Mouse (Mus musculus) E14TG2a.4 (cell line): ENCODE results near the gene Gbe1.

ENCODE experiments used
- H3K27me3 ChIP-seq: 2 replicates; pipeline ENCODE4 v1.6.1; 2014; ENCODE audit warnings: low read length, control low read depth; ENCODE audit not compliant: insufficient read depth
- H3K36me3 ChIP-seq: 2 replicates; pipeline ENCODE4 v1.6.1; 2014; ENCODE audit warnings: low read length, control low read depth; ENCODE audit not compliant: insufficient read depth
- H3K4me1 ChIP-seq: replicated peaks from 2 replicates; pipeline ENCODE4 v1.6.1; 2014; ENCODE audit warnings: low read depth, low read length, control low read depth
- H3K4me3 ChIP-seq: replicated peaks from 2 replicates; pipeline ENCODE4 v1.5.1; 2014; ENCODE audit warnings: mild to moderate bottlenecking, low read length
- H3K9me3 ChIP-seq: 2 replicates; pipeline ENCODE4 v1.6.1; 2014; ENCODE audit warnings: low read length, control low read depth
- CTCF ChIP-seq: conservative IDR thresholded peaks from 2 replicates; pipeline ENCODE4 v1.5.1; 2014; ENCODE audit warnings: low read length
- NANOG ChIP-seq: IDR thresholded peaks from 2 replicates; pipeline ENCODE4 v1.6.1; 2014; ENCODE audit warnings: borderline replicate concordance, low read length, mixed read lengths
- POU5F1 ChIP-seq: IDR thresholded peaks from 2 replicates; pipeline ENCODE4 v1.6.1; 2014; ENCODE audit warnings: low read length, borderline replicate concordance

The Gbe1 gene

GRCm38 (mm10) chr16:70523566-70523965 is 209.8 kb downstream of the Gbe1 start:
- no peaks in the 10 kb centered on the region for H3K9me3 ChIP-seq
- H3K27me3 ChIP-seq = no peaks in the 10 kb centered on the region
- TF ChIP-seq CTCF = no peak
- TF ChIP-seq POU5F1 = no peak
- TF ChIP-seq NANOG = no peak
- no peak overlapping the region for H3K4me3 ChIP-seq
- H3K4me1 ChIP-seq = no peaks in the 10 kb centered on the region
- H3K36me3 ChIP-seq = no peaks in the 10 kb centered on the region

GRCm38 (mm10) chr16:70524273-70524672 is 210.5 kb downstream of the Gbe1 start:
- no peaks in the 10 kb centered on the region for H3K36me3 ChIP-seq
- no peak overlapping the region for H3K4me3 ChIP-seq
- H3K4me1 ChIP-seq = no peaks in the 10 kb centered on the region
- TF ChIP-seq CTCF (no peak), NANOG (no peak), POU5F1 (no peak)
- H3K9me3 ChIP-seq = no peaks in the 10 kb centered on the region
- no peaks in the 10 kb centered on the region for H3K27me3 ChIP-seq

- H3K27me3 ChIP-seq = no peaks in the 10 kb centered on the region
Observed at GRCm38 (mm10) chr16:70527224-70527623, 213.5 kb downstream of the Gbe1 start.

GRCm38 (mm10) chr16:70535224-70535623 is 221.5 kb downstream of the Gbe1 start:
- H3K36me3 ChIP-seq = no peaks in the 10 kb centered on the region
- H3K4me1 ChIP-seq = no peaks in the 10 kb centered on the region
- no peak for TF ChIP-seq NANOG
- no peak for TF ChIP-seq CTCF
- TF ChIP-seq POU5F1 = no peak
- H3K9me3 ChIP-seq = no peaks in the 10 kb centered on the region
- no peak overlapping the region for H3K4me3 ChIP-seq
- H3K27me3 ChIP-seq = no peaks in the 10 kb centered on the region

More at GRCm38 (mm10) chr16:70527224-70527623, 213.5 kb downstream of the Gbe1 start:
- Histone ChIP-seq H3K4me1 (no peaks in the 10 kb centered on the region), H3K36me3 (no peaks in the 10 kb centered on the region), H3K9me3 (no peaks in the 10 kb centered on the region), H3K4me3 (no peak overlapping the region)
- TF ChIP-seq NANOG (no peak), POU5F1 (no peak), CTCF (no peak)

- TF ChIP-seq POU5F1 = no peak
- TF ChIP-seq NANOG = no peak
- TF ChIP-seq CTCF = no peak
- no peaks in the 10 kb centered on the region for H3K4me1 ChIP-seq
- no peaks in the 10 kb centered on the region for H3K27me3 ChIP-seq
- H3K36me3 ChIP-seq = no peaks in the 10 kb centered on the region
- H3K9me3 ChIP-seq = no peaks in the 10 kb centered on the region
- H3K4me3 ChIP-seq = no peak overlapping the region
Observed at GRCm38 (mm10) chr16:70550835-70551234, 237.1 kb downstream of the Gbe1 start.

- no peak overlapping the region for H3K4me3 ChIP-seq
- H3K27me3 ChIP-seq = no peaks in the 10 kb centered on the region
- no peaks in the 10 kb centered on the region for H3K36me3 ChIP-seq
- TF ChIP-seq NANOG (no peak), POU5F1 (no peak), CTCF (no peak)
- no peaks in the 10 kb centered on the region for H3K4me1 ChIP-seq
- no peaks in the 10 kb centered on the region for H3K9me3 ChIP-seq
Observed at GRCm38 (mm10) chr16:70561635-70562348, 248.0 kb downstream of the Gbe1 start.

- Histone ChIP-seq H3K9me3 (no peaks in the 10 kb centered on the region), H3K27me3 (no peaks in the 10 kb centered on the region), H3K4me1 (no peaks in the 10 kb centered on the region), H3K4me3 (no peak overlapping the region), H3K36me3 (no peaks in the 10 kb centered on the region)
- TF ChIP-seq POU5F1 (no peak), NANOG (no peak), CTCF (no peak)
Observed at GRCm38 (mm10) chr16:70562574-70562973, 248.8 kb downstream of the Gbe1 start.

GRCm38 (mm10) chr16:70563456-70563855 is 249.7 kb downstream of the Gbe1 start:
- no peaks in the 10 kb centered on the region for H3K36me3 ChIP-seq
- no peaks in the 10 kb centered on the region for H3K9me3 ChIP-seq
- H3K4me3 ChIP-seq = no peak overlapping the region
- TF ChIP-seq POU5F1 (no peak), NANOG (no peak)
- no peaks in the 10 kb centered on the region for H3K4me1 ChIP-seq
- H3K27me3 ChIP-seq = no peaks in the 10 kb centered on the region
